Mouse (Mus musculus): Measurements from ENCODE around the gene Tmem218.

DNA sequence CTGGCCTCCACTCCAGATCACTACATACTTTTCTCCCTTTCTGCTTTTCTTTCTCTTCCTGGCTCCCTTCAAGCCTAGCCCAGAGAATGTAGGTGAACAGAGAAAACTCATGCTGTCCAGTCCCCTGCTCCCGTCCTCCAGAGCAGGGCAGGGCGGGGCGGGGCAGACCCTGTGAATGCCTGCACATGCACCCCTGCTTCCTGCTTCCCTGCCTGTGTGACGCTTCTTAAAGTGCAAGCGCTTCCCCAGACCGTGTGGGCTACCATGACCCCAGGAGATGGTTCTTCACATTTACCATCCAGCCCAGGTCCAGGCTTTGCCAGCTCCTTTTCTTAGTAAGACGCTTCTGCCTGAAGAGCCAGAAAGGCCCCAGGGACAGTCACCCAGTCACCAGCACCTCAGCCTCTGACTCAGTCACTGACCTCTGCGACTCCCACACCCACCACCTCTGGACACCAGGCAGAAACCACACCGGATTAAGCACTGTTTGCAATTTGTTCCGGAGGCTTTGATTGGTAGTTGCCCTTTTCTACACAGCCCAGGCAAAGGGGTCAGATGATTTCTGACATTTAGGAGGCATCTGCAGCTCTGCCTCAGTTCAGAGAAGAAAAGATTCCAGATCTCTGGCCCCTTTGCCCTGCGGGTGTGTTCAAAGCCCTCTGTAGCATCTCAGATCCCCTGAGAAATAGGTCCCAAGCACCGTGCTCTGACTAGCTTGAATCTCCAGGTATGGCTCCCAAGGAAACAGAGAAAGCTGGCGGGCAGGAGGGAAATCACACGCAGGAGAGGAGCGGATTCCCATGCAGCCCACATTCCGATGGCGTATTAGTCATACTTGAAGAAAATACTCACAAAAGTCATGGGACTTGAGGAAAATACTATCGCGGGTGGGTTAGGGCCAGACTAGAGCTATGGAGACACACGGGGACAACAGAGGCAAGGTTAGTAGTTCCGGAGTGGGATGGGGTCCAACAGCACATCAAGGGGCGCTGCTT lies 24.5 kb downstream of the Tmem218 start:
- TF ChIP-seq CTCF (IDR thresholded peaks at IDR 0.05; ENCODE audit: control insufficient read depth, insufficient read depth, insufficient replicate concordance, low read depth, low read length) (no peak), POLR2A (IDR thresholded peaks at IDR 0.05; ENCODE audit: control insufficient read depth, low read depth, low read length) (no peak)
